Mouse (Mus musculus) CH12.LX (cell line): ENCODE results near the gene Krtap19-5.

Experiments used
- CTCF ChIP-seq, 2 experiments: IDR thresholded peaks in 1 of 2; conservative IDR thresholded peaks in 1 of 2; 2 replicates each; pipeline ENCODE4 v1.5.1; 2011 to 2012; ENCODE audit warnings: low read depth in 2 of 2, low read length in 2 of 2, improper control_type of control experiment in 1 of 2, inconsistent platforms in 1 of 2, mild to moderate bottlenecking in 1 of 2, moderate library complexity in 1 of 2
- JUND ChIP-seq: conservative IDR thresholded peaks from 2 replicates; pipeline ENCODE4 v1.6.1; 2011; ENCODE audit warnings: low read depth, low read length, improper control_type of control experiment
- KAT2A ChIP-seq: IDR thresholded peaks from 2 replicates; pipeline ENCODE4 v1.6.1; 2012; ENCODE audit warnings: low read length, improper control_type of control experiment, inconsistent platforms; ENCODE audit not compliant: insufficient replicate concordance
- MEF2A ChIP-seq: IDR thresholded peaks from 2 replicates; pipeline ENCODE4 v1.6.1; 2014; ENCODE audit warnings: low read depth, mild to moderate bottlenecking, inconsistent platforms, low read length, improper control_type of control experiment, borderline replicate concordance
- POLR2A ChIP-seq: IDR thresholded peaks from 2 replicates; pipeline ENCODE4 v1.6.1; 2011; ENCODE audit warnings: low read depth, mild to moderate bottlenecking, improper control_type of control experiment, low read length
- ZMIZ1 ChIP-seq: IDR thresholded peaks from 2 replicates; pipeline ENCODE4 v1.6.1; 2012; ENCODE audit warnings: low read depth, mild to moderate bottlenecking, inconsistent platforms, low read length, improper control_type of control experiment

GRCm38 (mm10) chr16:88864887-88865407 is 31.3 kb downstream of the Krtap19-5 start:
- TF ChIP-seq KAT2A, result no peak
- TF ChIP-seq POLR2A, result no peak
- TF ChIP-seq MEF2A, result no peak
- TF ChIP-seq CTCF (conservative IDR thresholded peaks at IDR 0.05 in 1 of 2, IDR thresholded peaks at IDR 0.05 in 1 of 2; ENCODE audit: low read depth in 2 of 2, low read length in 2 of 2), result no peak
- no peak for TF ChIP-seq ZMIZ1
- TF ChIP-seq JUND, result no peak
